Mouse (Mus musculus) kidney, adult 2 months (tissue): Measurements from ENCODE around the gene Fam219a.

ENCODE experiments used
- CTCF ChIP-seq: fragments of 200-500 bp; conservative IDR thresholded peaks from 2 replicates; pipeline ENCODE4 v1.5.1; 2011; ENCODE audit warnings: low read depth, mild to moderate bottlenecking, control low read depth, low read length, moderate library complexity, mixed read lengths; ENCODE audit not compliant: insufficient read depth, insufficient read length
- POLR2A ChIP-seq: fragments of 200-500 bp; IDR thresholded peaks from one replicate; pipeline ENCODE4 v1.6.1; 2011; ENCODE audit warnings: low read depth, low read length, control low read depth

DNA sequence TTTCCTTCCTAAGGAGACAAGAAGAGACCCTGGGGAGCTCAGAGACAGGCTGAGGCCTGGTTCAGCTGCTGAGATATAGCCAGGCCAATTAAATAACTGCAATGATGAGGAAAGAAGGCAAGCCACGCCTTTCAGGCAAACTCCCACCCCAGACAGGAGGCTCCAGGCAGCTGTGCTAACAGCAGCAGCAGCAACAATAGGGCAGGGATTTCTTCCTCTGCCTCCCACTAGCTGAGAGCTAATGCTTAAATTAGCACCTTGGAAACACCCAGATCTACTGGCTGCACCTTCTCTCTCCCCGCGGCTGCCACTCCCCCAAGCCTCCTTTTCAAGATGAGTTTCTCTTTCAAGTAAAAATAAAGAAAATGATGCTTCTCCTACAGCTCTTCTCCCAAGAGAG, 3.2 kb downstream of the Fam219a start:
- TF ChIP-seq CTCF = no peak
- TF ChIP-seq POLR2A = no peak
